In the genomic region with DNA sequence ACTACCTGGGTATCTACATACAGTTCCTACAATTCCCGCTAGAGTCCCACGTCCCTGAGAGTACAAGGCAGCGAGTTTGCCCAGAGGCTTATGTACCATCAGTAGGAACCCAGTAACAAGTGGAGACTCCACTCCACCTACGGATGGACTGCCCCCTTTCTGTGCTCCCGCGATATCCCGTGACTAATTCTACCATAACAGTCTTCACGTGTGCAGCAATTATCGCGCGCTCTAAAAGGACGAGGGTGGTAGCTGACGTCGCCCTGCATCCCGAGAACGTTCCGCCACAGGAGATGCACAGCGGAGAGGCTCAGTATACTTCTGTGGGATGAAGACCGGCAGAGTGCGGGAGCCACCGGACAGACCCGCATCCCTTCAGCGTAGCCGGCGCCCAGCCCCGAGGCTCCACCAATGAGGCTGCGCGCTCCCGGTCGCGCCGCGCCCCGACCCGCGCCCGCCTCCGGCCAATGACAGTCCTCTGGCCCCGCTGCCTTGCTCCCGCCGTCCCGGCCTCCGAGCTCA, we compare ENCODE assay signal across 8 mouse cellular contexts. TPM values are rescaled to one million over a fixed set of nuclear protein-coding genes. Genes with fewer than 3 reads are reported as not detected.
A peak's percentile ranks its signal among the peaks of the same experiment; 100 is the strongest.
DNase-seq lines count a peak whose midpoint lies in the region; ATAC-seq and TF ChIP-seq lines count a peak whose summit lies in the region.

No protein-coding gene starts in this region.

- peaks cover under 1% of the 10 kb centered on the region; the same call in 1 of the 2 replicates for H3K36me3 ChIP-seq in ES-E14 (ENCODE audit: control insufficient read depth, insufficient read depth, low read length, poor library complexity, severe bottlenecking)
- no peaks in the 10 kb centered on the region for H3K36me3 ChIP-seq in forebrain, embryonic 10.5 days (replicated peaks)
- no peaks in the 10 kb centered on the region for H3K36me3 ChIP-seq in heart, embryonic 13.5 days
- H3K36me3 ChIP-seq in kidney, embryonic 16.5 days (ENCODE audit: insufficient read depth, low read length): no peaks in the 10 kb centered on the region
- no peaks in the 10 kb centered on the region for H3K36me3 ChIP-seq in limb, embryonic 15.5 days
- H3K36me3 ChIP-seq in midbrain, embryonic 16.5 days (ENCODE audit: control insufficient read depth, insufficient read depth, low read length): no peaks in the 10 kb centered on the region
- H3K36me3 ChIP-seq in stomach, postnatal 0 days (ENCODE audit: control insufficient read depth, insufficient read depth, low read length): no peaks in the 10 kb centered on the region

- peak overlapping the region; percentile 71 to 98 for H3K4me3 ChIP-seq in ES-E14 (ENCODE audit: insufficient read depth in 1 of 2, low read depth in 1 of 2, low read length in 2 of 2, poor library complexity in 1 of 2, severe bottlenecking in 1 of 2)
- peak overlapping the region; percentile 79 for H3K4me3 ChIP-seq in forebrain, embryonic 10.5 days
- peak overlapping the region; percentile 67 for H3K4me3 ChIP-seq in heart, embryonic 13.5 days
- peak overlapping the region; percentile 84 for H3K4me3 ChIP-seq in kidney, embryonic 16.5 days (ENCODE audit: low read length)
- H3K4me3 ChIP-seq in limb, embryonic 15.5 days: peak overlapping the region; percentile 89
- peak overlapping the region; percentile 90 for H3K4me3 ChIP-seq in midbrain, embryonic 16.5 days (ENCODE audit: low read depth, low read length)
- H3K4me3 ChIP-seq in stomach, postnatal 0 days (ENCODE audit: low read depth, low read length): peak overlapping the region; percentile 78

- H3K9me3 ChIP-seq in ES-E14 (ENCODE audit: control insufficient read depth, insufficient read depth, low read depth, low read length): no peaks in the 10 kb centered on the region
- H3K9me3 ChIP-seq in forebrain, embryonic 10.5 days: peaks cover 9% of the 10 kb centered on the region; the same call in 1 of the 2 replicates
- 0 out of 2 replicates have a peak, but pooled peaks cover 4% of the 10 kb centered on the region for H3K9me3 ChIP-seq in heart, embryonic 13.5 days
- H3K9me3 ChIP-seq in kidney, embryonic 16.5 days (ENCODE audit: low read length): no peaks in the 10 kb centered on the region
- H3K9me3 ChIP-seq in limb, embryonic 15.5 days: no peaks in the 10 kb centered on the region
- H3K9me3 ChIP-seq in midbrain, embryonic 16.5 days (replicated peaks; ENCODE audit: control insufficient read depth, low read length, poor library complexity, severe bottlenecking): no peaks in the 10 kb centered on the region
- H3K9me3 ChIP-seq in stomach, postnatal 0 days (ENCODE audit: control insufficient read depth, low read length): no peaks in the 10 kb centered on the region

- peak; percentile 68 for ATAC-seq in heart, embryonic 13.5 days (ENCODE audit: extremely low read depth, insufficient number of reproducible peaks, low FRiP score, low TSS enrichment)
- peak; percentile 93 for ATAC-seq in kidney, embryonic 16.5 days (ENCODE audit: low FRiP score, low TSS enrichment)
- ATAC-seq in limb, embryonic 15.5 days (ENCODE audit: insufficient number of reproducible peaks, low FRiP score, low TSS enrichment, low read depth): peak; percentile 81
- peak; percentile 92 for ATAC-seq in midbrain, embryonic 16.5 days
- ATAC-seq in stomach, postnatal 0 days (ENCODE audit: low FRiP score, low TSS enrichment): peak; percentile 93

- peak overlapping the region; percentile 97 for H3K27ac ChIP-seq in ES-E14 (ENCODE audit: insufficient read depth, low read depth, low read length, poor library complexity, severe bottlenecking)
- H3K27ac ChIP-seq in forebrain, embryonic 10.5 days: peak overlapping the region; percentile 96
- peak overlapping the region; percentile 72 for H3K27ac ChIP-seq in heart, embryonic 13.5 days (replicated peaks)
- peak overlapping the region; percentile 71 for H3K27ac ChIP-seq in kidney, embryonic 16.5 days (ENCODE audit: low read length)
- H3K27ac ChIP-seq in limb, embryonic 15.5 days: peak overlapping the region; percentile 74
- peak overlapping the region; percentile 87 for H3K27ac ChIP-seq in midbrain, embryonic 16.5 days (ENCODE audit: low read length)
- H3K27ac ChIP-seq in stomach, postnatal 0 days (replicated peaks): peak overlapping the region; percentile 76

- peak; percentile 51 for TF ChIP-seq CTCF in stomach, postnatal 0 days (IDR thresholded peaks at IDR 0.05; ENCODE audit: low read depth)

- under 1% methylated on average over 42 of the region's 43 CpGs for WGBS in forebrain, embryonic 10.5 days
- under 1% methylated on average over 43 of the region's 43 CpGs for WGBS in heart, embryonic 13.5 days
- under 1% methylated on average over 39 of the region's 43 CpGs for WGBS in kidney, embryonic 16.5 days
- under 1% methylated on average over 38 of the region's 43 CpGs for WGBS in limb, embryonic 15.5 days
- under 1% methylated on average over 43 of the region's 43 CpGs for WGBS in midbrain, embryonic 16.5 days
- WGBS in stomach, postnatal 0 days: 1% methylated on average over 43 of the region's 43 CpGs

- H3K4me1 ChIP-seq in ES-E14 (ENCODE audit: control insufficient read depth in 2 of 2, insufficient read depth in 2 of 2, low read length in 2 of 2, poor library complexity in 1 of 2): peaks cover 2 to 4% of the 10 kb centered on the region in 2 experiments; a peak in 3 of 4 replicates
- H3K4me1 ChIP-seq in forebrain, embryonic 10.5 days: peaks cover 6% of the 10 kb centered on the region
- H3K4me1 ChIP-seq in heart, embryonic 13.5 days: peaks cover 7% of the 10 kb centered on the region
- peaks cover 3% of the 10 kb centered on the region; the same call in 1 of the 2 replicates for H3K4me1 ChIP-seq in kidney, embryonic 16.5 days (ENCODE audit: insufficient read depth, low read length)
- peaks cover 6% of the 10 kb centered on the region for H3K4me1 ChIP-seq in limb, embryonic 15.5 days
- H3K4me1 ChIP-seq in midbrain, embryonic 16.5 days (ENCODE audit: control insufficient read depth, insufficient read depth, low read length): peaks cover 6% of the 10 kb centered on the region; the same call in 1 of the 2 replicates
- H3K4me1 ChIP-seq in stomach, postnatal 0 days (replicated peaks; ENCODE audit: control insufficient read depth, insufficient read depth): no peaks in the 10 kb centered on the region

- no peak for TF ChIP-seq EP300 in stomach, postnatal 0 days (optimal IDR thresholded peaks at IDR 0.05)

- H3K27me3 ChIP-seq in forebrain, embryonic 10.5 days (ENCODE audit: poor library complexity, severe bottlenecking): no peaks in the 10 kb centered on the region
- H3K27me3 ChIP-seq in heart, embryonic 13.5 days (replicated peaks): no peaks in the 10 kb centered on the region
- H3K27me3 ChIP-seq in kidney, embryonic 16.5 days (ENCODE audit: insufficient read depth, low read length): no peaks in the 10 kb centered on the region
- no peaks in the 10 kb centered on the region for H3K27me3 ChIP-seq in limb, embryonic 15.5 days
- H3K27me3 ChIP-seq in midbrain, embryonic 16.5 days (ENCODE audit: control insufficient read depth, insufficient read depth, low read depth, low read length): no peaks in the 10 kb centered on the region
- H3K27me3 ChIP-seq in stomach, postnatal 0 days (ENCODE audit: control insufficient read depth, insufficient read depth, low read length): no peaks in the 10 kb centered on the region

- peak overlapping the region; percentile 99 for H3K9ac ChIP-seq in ES-E14 (ENCODE audit: insufficient read depth, low read depth, low read length, poor library complexity, severe bottlenecking)
- H3K9ac ChIP-seq in heart, embryonic 13.5 days: peak overlapping the region; percentile 85
- peak overlapping the region; percentile 84 for H3K9ac ChIP-seq in kidney, embryonic 16.5 days (replicated peaks; ENCODE audit: low read length)
- peak overlapping the region; percentile 76 for H3K9ac ChIP-seq in limb, embryonic 15.5 days
- peak overlapping the region; percentile 88 for H3K9ac ChIP-seq in midbrain, embryonic 16.5 days (ENCODE audit: low read depth, low read length)
- H3K9ac ChIP-seq in stomach, postnatal 0 days (ENCODE audit: low read length): peak overlapping the region; percentile 82

- peak; percentile 91 for DNase-seq in ES-E14 (ENCODE audit: low read depth, low spot score)
- DNase-seq in c-Kit-positive CD71-positive TER-119-positive erythroid progenitor cells, embryonic 14.5 days (ENCODE audit: low spot score): peak; percentile 69
- DNase-seq in forebrain, embryonic 10.5 days (ENCODE audit: extremely low spot score, low spot score): peak; percentile 75
- DNase-seq in stomach, postnatal 0 days (ENCODE audit: low spot score): peak; percentile 68

- H3K4me2 ChIP-seq in heart, embryonic 13.5 days: peak overlapping the region; percentile 75
- peak overlapping the region; percentile 86 for H3K4me2 ChIP-seq in kidney, embryonic 16.5 days (replicated peaks; ENCODE audit: low read depth, low read length)
- H3K4me2 ChIP-seq in limb, embryonic 15.5 days: peak overlapping the region; percentile 84
- peak overlapping the region; percentile 62 for H3K4me2 ChIP-seq in midbrain, embryonic 16.5 days (ENCODE audit: low read length)
- H3K4me2 ChIP-seq in stomach, postnatal 0 days (replicated peaks; ENCODE audit: low read depth): peak overlapping the region; percentile 94

- in situ Hi-C loops in ES-E14 (cut with MboI; ENCODE audit: low sequenced_read_pairs in 2 of 2, unreplicated experiment in 2 of 2): no loop called here

TF ChIP-seq in ES-E14, 5 proteins besides CTCF, POLR2A, EP300 and RAD21:
- TF ChIP-seq CHD2 (IDR thresholded peaks at IDR 0.05; ENCODE audit: low read depth, low read length) (peak; percentile 97), MAFK (IDR thresholded peaks at IDR 0.05; ENCODE audit: insufficient read depth, low read depth, low read length) (no peak), ZNF384 (IDR thresholded peaks at IDR 0.05; ENCODE audit: low read depth, low read length) (no peak), HCFC1 (IDR thresholded peaks at IDR 0.05; ENCODE audit: borderline replicate concordance, insufficient read depth, low read length) (peak; percentile 59; the same call in 1 of the 2 replicates), ZC3H11A (IDR thresholded peaks at IDR 0.05; ENCODE audit: borderline replicate concordance, low read depth, low read length) (0 out of 2 replicates have a peak, but pooled peaks have one; percentile 5)
TF ChIP-seq in ES-E14: peak in this region for 3.

RNA-seq across cellular contexts. Expression of a gene that starts 0.6 kb away (rescaled TPM):
- total RNA-seq in ES-E14 (2012; rRNA removed): 42.2 and 42.4 TPM in 2 replicates
- 11.0 and 11.3 TPM in 2 replicates for polyA plus RNA-seq in forebrain, embryonic 10.5 days (2016; fragmentation: Nextera tagmentation; extraction: Ambion mirVana)
- 3.8 and 4.4 TPM in 2 replicates for polyA plus RNA-seq in heart, embryonic 13.5 days (2015; fragmentation: Nextera tagmentation; extraction: Ambion mirVana)
- 4.7 and 6.6 TPM in 2 replicates for polyA plus RNA-seq in kidney, embryonic 16.5 days (2015; fragmentation: Nextera tagmentation; extraction: Ambion mirVana)
- polyA plus RNA-seq in limb, embryonic 15.5 days (2015; fragmentation: Nextera tagmentation; extraction: Ambion mirVana): 4.6 and 4.9 TPM in 2 replicates
- 7.0 and 7.2 TPM in 2 replicates for polyA plus RNA-seq in midbrain, embryonic 16.5 days (2015; fragmentation: Nextera tagmentation; extraction: Ambion mirVana)
- polyA plus RNA-seq in stomach, postnatal 0 days (2015; fragmentation: Nextera tagmentation; extraction: Ambion mirVana): 1.9 and 2.2 TPM in 2 replicates

Comparison
In these comparisons a context has a peak if more than half of its experiments do, and no peak if none do; other contexts are left out.
1. Peak in every context shown above with its lines: DNase-seq, ATAC-seq, H3K4me3 ChIP-seq and H3K27ac ChIP-seq.